Mouse (Mus musculus): ENCODE measurements around the gene Gm17651.

The Gm17651 gene

GRCm38 (mm10) chr3:97680631-97681320 lies 6.3 kb upstream of the Gm17651 start:
- in situ Hi-C loops (cut with MboI, MseI), result loop anchor here (5.0 kb wide), 1 partner anchor 202 kb away; no protein-coding TSS in a partner anchor

GRCm38 (mm10) chr3:97678416-97678815 lies 3.9 kb upstream of the Gm17651 start:
- in situ Hi-C loops (cut with MboI, MseI), result no loop called here

- in situ Hi-C loops (cut with MboI, MseI), result no loop called here
Observed at GRCm38 (mm10) chr3:97676126-97676525, 1.6 kb upstream of the Gm17651 start.

- in situ Hi-C loops (cut with MboI, MseI), result no loop called here
Observed at GRCm38 (mm10) chr3:97667093-97667675, 7.3 kb downstream of the Gm17651 start.

- in situ Hi-C loops (cut with MboI, MseI), result no loop called here
Observed at GRCm38 (mm10) chr3:97666154-97666553, 8.3 kb downstream of the Gm17651 start.

DNA sequence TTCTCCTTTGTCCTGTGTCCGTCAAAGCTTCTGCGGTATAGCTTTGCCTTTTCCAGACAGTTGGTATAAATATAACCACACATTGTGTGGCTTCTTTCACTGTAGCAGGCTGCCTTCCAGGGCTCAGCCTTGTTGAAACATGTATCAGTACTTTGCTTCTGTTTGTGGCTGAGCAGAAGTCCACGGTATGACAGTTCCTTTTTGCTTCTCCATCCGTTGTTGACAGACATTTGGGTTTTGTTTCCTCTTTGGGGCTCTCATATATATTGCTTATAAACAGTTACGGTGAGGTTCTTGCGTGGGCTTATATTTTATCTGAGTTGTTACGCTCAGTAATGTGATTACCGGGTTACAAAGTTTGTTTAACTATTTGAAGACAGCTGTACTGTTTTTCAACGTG lies 9.0 kb downstream of the Gm17651 start:
- in situ Hi-C loops (cut with MboI, MseI), result no loop called here

- in situ Hi-C loops (cut with MboI, MseI), result no loop called here
Observed at GRCm38 (mm10) chr3:97661206-97661605, 13.3 kb downstream of the Gm17651 start.

- in situ Hi-C loops (cut with MboI, MseI), result no loop called here
Observed at GRCm38 (mm10) chr3:97659746-97660145, 14.7 kb downstream of the Gm17651 start.

- in situ Hi-C loops (cut with MboI, MseI), result no loop called here
Observed at GRCm38 (mm10) chr3:97658426-97659193, 15.9 kb downstream of the Gm17651 start.

DNA sequence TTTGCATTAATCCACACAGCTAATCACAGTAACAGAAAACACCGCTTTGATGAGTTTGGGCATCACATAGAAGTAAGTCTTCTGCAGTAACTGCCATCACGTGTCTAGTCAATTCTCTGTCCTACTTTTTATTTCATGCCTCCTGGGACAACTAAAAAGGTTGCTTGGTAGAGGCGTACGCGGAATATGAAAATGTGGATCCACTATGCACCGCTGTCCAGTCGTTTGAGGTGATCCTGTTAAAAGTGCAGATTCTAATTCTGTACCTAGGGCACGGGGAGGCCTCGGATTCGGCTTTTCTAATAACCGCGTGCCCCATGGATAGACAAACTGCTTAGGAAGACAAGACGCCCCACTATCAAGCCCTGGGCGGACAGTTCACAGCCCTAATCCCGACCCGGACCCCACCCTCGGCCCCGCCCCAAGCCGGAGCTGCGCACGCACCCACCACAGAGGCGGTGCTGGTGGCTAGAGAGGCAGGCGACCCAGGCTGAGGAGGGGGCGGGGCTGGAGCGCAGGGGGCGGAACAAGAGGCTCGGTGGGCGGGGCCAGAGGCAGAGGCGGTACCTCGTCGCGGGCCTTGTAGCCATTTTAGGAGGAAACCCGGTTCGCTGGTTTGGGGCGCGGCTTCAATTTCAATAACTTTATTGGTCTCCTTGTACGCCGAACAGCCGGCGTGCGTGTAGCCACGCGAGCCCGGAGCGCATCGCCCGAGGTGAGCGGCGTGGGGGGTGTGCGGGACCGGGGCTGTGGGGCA lies 16.7 kb downstream of the Gm17651 start, which contains the start of gene Prkab2:
Prkab2 (plus strand) TSS at position 539 of the 757 bp plus-strand sequence.
- in situ Hi-C loops (cut with MboI, MseI), result no loop called here

- in situ Hi-C loops (cut with MboI, MseI), result no loop called here
Observed at GRCm38 (mm10) chr3:97654901-97655300, 19.6 kb downstream of the Gm17651 start.

- in situ Hi-C loops (cut with MboI, MseI), result no loop called here
Observed at GRCm38 (mm10) chr3:97653781-97654180, 20.7 kb downstream of the Gm17651 start.

DNA sequence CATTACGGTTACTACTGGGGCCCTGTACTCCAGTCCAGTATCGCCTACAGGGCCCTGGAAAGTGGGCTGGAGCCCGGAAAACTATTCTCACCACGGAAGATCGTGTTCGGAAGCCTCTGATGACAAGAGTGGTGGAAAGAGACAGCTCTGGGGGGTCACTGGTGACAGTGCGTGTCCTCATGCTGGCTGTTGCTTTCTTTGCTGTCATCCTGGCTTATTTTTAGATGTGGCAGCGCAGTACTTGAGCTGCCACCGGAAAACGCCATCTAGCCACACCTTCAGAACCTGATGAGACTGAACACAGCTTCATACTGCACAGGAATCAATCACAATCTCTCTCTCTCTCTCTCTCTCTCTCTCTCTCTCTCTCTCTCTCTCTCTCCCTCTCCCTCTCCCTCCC lies 22.9 kb downstream of the Gm17651 start:
- in situ Hi-C loops (cut with MboI, MseI), result no loop called here

GRCm38 (mm10) chr3:97649469-97649868 lies 25.0 kb downstream of the Gm17651 start:
- in situ Hi-C loops (cut with MboI, MseI), result no loop called here

- in situ Hi-C loops (cut with MboI, MseI), result no loop called here
Observed at GRCm38 (mm10) chr3:97649022-97649421, 25.5 kb downstream of the Gm17651 start.

DNA sequence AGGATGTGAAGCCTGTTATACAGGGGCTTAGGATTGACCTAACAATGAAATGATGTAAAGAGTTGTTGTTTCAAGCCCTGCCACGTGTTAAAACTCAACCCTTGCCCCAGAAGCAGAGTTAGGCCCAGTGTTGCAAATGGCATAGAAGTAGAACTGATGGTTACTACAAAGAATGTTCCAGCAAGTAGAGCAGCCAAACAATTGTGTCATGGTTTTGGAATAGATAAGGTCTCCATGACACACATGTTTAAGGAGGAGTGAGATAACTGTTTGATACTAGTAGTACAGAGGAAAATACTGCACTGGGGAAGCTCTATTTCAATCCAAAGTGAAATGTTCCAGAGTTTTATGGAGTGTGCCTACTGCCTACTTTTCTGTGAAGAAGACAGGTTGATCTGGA lies 26.0 kb downstream of the Gm17651 start:
- in situ Hi-C loops (cut with MboI, MseI), result no loop called here

GRCm38 (mm10) chr3:97642001-97642400 lies 32.5 kb downstream of the Gm17651 start:
- in situ Hi-C loops (cut with MboI, MseI), result no loop called here

DNA sequence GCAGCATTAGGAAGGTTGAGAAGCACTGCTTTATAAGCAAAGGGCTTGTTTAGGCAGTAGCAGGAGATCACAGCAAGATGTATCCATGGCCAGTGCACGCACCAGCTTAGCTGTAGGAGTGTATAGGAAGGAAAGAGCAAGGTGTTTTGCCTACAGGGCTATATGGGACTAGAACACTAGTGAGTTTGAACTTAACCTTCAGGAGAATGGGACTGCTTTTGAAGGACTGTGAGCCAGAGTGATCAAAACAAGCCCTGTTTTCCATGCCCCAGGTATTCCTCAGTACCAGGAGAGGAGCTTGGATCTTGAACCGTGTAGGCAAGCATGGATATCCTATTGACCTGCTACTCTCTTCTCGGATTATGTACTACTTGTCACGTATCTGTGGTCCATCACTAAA lies 33.1 kb downstream of the Gm17651 start:
- in situ Hi-C loops (cut with MboI, MseI), result no loop called here

DNA sequence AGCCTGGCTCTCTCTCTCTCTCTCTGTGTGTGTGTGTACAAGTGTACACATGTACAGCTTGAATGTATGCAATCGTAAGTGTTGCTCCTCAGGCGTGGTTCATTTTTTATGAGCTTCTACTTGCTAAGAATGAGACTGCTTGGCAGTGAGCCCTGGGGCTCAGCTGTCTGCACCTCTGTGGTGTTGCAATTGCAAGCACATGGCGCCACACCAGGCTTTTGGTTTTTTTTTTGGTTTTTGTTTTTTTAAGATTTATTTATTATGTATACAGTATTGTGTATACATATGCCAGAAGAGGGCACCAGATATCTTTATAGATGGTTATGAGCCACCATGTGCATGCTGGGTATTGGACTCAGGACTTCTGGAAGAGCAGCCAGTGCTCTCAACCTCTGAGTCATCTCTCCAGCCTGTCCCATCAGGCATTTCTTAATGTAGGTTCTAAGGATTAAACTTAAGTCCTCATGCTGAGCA lies 40.2 kb downstream of the Gm17651 start:
- in situ Hi-C loops (cut with MboI, MseI), result no loop called here

DNA sequence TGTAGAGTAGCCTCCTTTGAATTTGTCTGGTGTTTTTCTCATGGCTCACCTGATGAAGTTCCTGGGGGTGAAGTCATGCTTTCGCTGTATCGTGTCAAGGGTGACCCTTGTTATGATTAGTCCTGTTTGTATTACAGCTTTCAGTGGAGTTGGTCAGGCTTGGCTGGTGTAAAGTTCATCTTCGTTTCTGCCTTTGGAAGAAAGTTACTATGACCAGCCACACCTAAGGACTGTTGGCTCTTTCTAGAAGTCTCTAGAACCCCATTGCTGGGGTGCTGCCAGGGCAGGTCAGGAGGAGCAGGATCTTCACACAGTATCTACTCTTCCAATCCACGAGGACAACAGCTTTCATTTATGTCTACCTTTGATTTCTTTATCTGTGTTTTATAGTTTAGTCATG lies 41.0 kb downstream of the Gm17651 start:
- in situ Hi-C loops (cut with MboI, MseI), result no loop called here

GRCm38 (mm10) chr3:97631258-97631860 lies 43.1 kb downstream of the Gm17651 start:
- in situ Hi-C loops (cut with MboI, MseI), result no loop called here
